ENCODE assay signal across 13 mouse cellular contexts in genomic region chr9:20681546-20682388, GRCm38 (mm10). TPM values are rescaled to one million over a fixed set of nuclear protein-coding genes. Genes with fewer than 3 reads are reported as not detected.
DNase-seq lines count a peak whose midpoint lies in the region; ATAC-seq lines count a peak whose summit lies in the region.
"Had no signal": no experiment of that assay in that cellular context is flagged by ENCODE, and none has a peak within 500 bp of the region (broad histone marks: within the 10 kb centered on the region; RNA-seq: fewer than 3 reads in every experiment).

No protein-coding gene starts in this region.

- H3K9me3 ChIP-seq in embryonic facial prominence, embryonic 13.5 days, result no peaks in the 10 kb centered on the region
- H3K9me3 ChIP-seq in hindbrain, embryonic 13.5 days, result no peaks in the 10 kb centered on the region
- no peaks in the 10 kb centered on the region for H3K9me3 ChIP-seq in midbrain, embryonic 16.5 days (replicated peaks; ENCODE audit: control insufficient read depth, low read length, poor library complexity, severe bottlenecking)
- H3K9me3 ChIP-seq: limb, embryonic 15.5 days; lung, embryonic 15.5 days had no signal

- ATAC-seq in embryonic facial prominence, embryonic 13.5 days (ENCODE audit: insufficient number of reproducible peaks, insufficient read depth, low FRiP score, low TSS enrichment, low read depth), result peak; percentile 62
- peak; percentile 37; the same call in 1 of the 2 replicates for ATAC-seq in hindbrain, embryonic 13.5 days (ENCODE audit: low FRiP score)
- ATAC-seq in midbrain, embryonic 16.5 days, result peak; percentile 34; the same call in 1 of the 2 replicates
- no peak for ATAC-seq in erythroid progenitor cell, adult 5-6 weeks (replicated peaks; ENCODE audit: low FRiP score, poor library complexity, severe bottlenecking)

- peak; percentile 51 for DNase-seq in R1 (ENCODE audit: low read depth, low spot score)
- DNase-seq in right cerebral cortex, postnatal 10 days (ENCODE audit: low spot score in 2 of 2), result no peak
- DNase-seq in frontal cortex, postnatal 36 days (ENCODE audit: low spot score in 2 of 2), result no peak
- DNase-seq: cerebellum, postnatal 36 days; heart, adult 18-20 months; heart, postnatal 10 days; kidney, adult 18-20 months had no signal

- H3K27ac ChIP-seq in embryonic facial prominence, embryonic 13.5 days, result peak overlapping the region; percentile 33; the same call in 1 of the 2 replicates
- H3K27ac ChIP-seq in hindbrain, embryonic 13.5 days, result peak overlapping the region; percentile 63
- H3K27ac ChIP-seq in midbrain, embryonic 16.5 days (ENCODE audit: low read length), result no peak overlapping the region
- H3K27ac ChIP-seq: limb, embryonic 15.5 days; lung, embryonic 15.5 days had no signal

- H3K9ac ChIP-seq in embryonic facial prominence, embryonic 13.5 days, result no peak overlapping the region
- no peak overlapping the region for H3K9ac ChIP-seq in hindbrain, embryonic 13.5 days
- no peak overlapping the region for H3K9ac ChIP-seq in midbrain, embryonic 16.5 days (ENCODE audit: low read depth, low read length)
- H3K9ac ChIP-seq: limb, embryonic 15.5 days; lung, embryonic 15.5 days had no signal

- peaks cover 10% of the 10 kb centered on the region; the same call in 1 of the 2 replicates for H3K4me1 ChIP-seq in embryonic facial prominence, embryonic 13.5 days
- H3K4me1 ChIP-seq in hindbrain, embryonic 13.5 days (replicated peaks), result peaks cover 30% of the 10 kb centered on the region
- peaks cover 2% of the 10 kb centered on the region; the same call in 1 of the 2 replicates for H3K4me1 ChIP-seq in midbrain, embryonic 16.5 days (ENCODE audit: control insufficient read depth, insufficient read depth, low read length)
- H3K4me1 ChIP-seq: limb, embryonic 15.5 days; lung, embryonic 15.5 days had no signal

- 44% methylated on average over 7 of the region's 7 CpGs for WGBS in embryonic facial prominence, embryonic 13.5 days
- 51% methylated on average over 7 of the region's 7 CpGs for WGBS in hindbrain, embryonic 13.5 days
- WGBS in midbrain, embryonic 16.5 days, result 44% methylated on average over 6 of the region's 7 CpGs

- H3K27me3 ChIP-seq in embryonic facial prominence, embryonic 13.5 days, result no peaks in the 10 kb centered on the region; the same call in 1 of the 2 replicates
- H3K27me3 ChIP-seq in hindbrain, embryonic 13.5 days, result no peaks in the 10 kb centered on the region
- H3K27me3 ChIP-seq in midbrain, embryonic 16.5 days (ENCODE audit: control insufficient read depth, insufficient read depth, low read depth, low read length), result no peaks in the 10 kb centered on the region
- H3K27me3 ChIP-seq: limb, embryonic 15.5 days; lung, embryonic 15.5 days had no signal

- no peak overlapping the region for H3K4me2 ChIP-seq in embryonic facial prominence, embryonic 13.5 days
- no peak overlapping the region for H3K4me2 ChIP-seq in hindbrain, embryonic 13.5 days
- no peak overlapping the region for H3K4me2 ChIP-seq in midbrain, embryonic 16.5 days (ENCODE audit: low read length)
- H3K4me2 ChIP-seq: limb, embryonic 15.5 days; lung, embryonic 15.5 days had no signal

- no peaks in the 10 kb centered on the region for H3K36me3 ChIP-seq in embryonic facial prominence, embryonic 13.5 days
- H3K36me3 ChIP-seq in hindbrain, embryonic 13.5 days, result 0 out of 2 replicates have a peak, but pooled peaks cover 2% of the 10 kb centered on the region
- H3K36me3 ChIP-seq in midbrain, embryonic 16.5 days (ENCODE audit: control insufficient read depth, insufficient read depth, low read length), result no peaks in the 10 kb centered on the region
- H3K36me3 ChIP-seq: limb, embryonic 15.5 days; lung, embryonic 15.5 days had no signal

- H3K4me3 ChIP-seq in embryonic facial prominence, embryonic 13.5 days, result no peak overlapping the region
- H3K4me3 ChIP-seq in hindbrain, embryonic 13.5 days, result no peak overlapping the region
- no peak overlapping the region for H3K4me3 ChIP-seq in midbrain, embryonic 16.5 days (ENCODE audit: low read depth, low read length)
- H3K4me3 ChIP-seq: limb, embryonic 15.5 days; lung, embryonic 15.5 days had no signal

RNA-seq across cellular contexts. Expression of gene Pin1, which starts 29.9 kb away (rescaled TPM):
- polyA plus RNA-seq in embryonic facial prominence, embryonic 13.5 days (2015; fragmentation: Nextera tagmentation; extraction: Ambion mirVana), result 48.3 and 52.3 TPM in 2 replicates
- 59.8 and 61.5 TPM in 2 replicates for polyA plus RNA-seq in hindbrain, embryonic 13.5 days (2015; fragmentation: Nextera tagmentation; extraction: Ambion mirVana)
- polyA plus RNA-seq in midbrain, embryonic 16.5 days (2015; fragmentation: Nextera tagmentation; extraction: Ambion mirVana), result 61.0 and 61.6 TPM in 2 replicates
- total RNA-seq in erythroid progenitor cell, adult 5-6 weeks (2015; ENCODE audit: low replicate concordance), result 4.2 and 10.1 TPM in 2 replicates
- total RNA-seq in erythroid progenitor cell, adult 5-6 weeks (2017; ENCODE audit: low replicate concordance), result 6.3 and 8.5 TPM in 2 replicates

RNA-seq across cellular contexts. Expression of gene Fbxl12, which starts 37.2 kb away (rescaled TPM):
- 15.5 and 17.7 TPM in 2 replicates for polyA plus RNA-seq in embryonic facial prominence, embryonic 13.5 days (2015; fragmentation: Nextera tagmentation; extraction: Ambion mirVana)
- polyA plus RNA-seq in hindbrain, embryonic 13.5 days (2015; fragmentation: Nextera tagmentation; extraction: Ambion mirVana), result 18.2 and 19.1 TPM in 2 replicates
- 13.8 and 14.7 TPM in 2 replicates for polyA plus RNA-seq in midbrain, embryonic 16.5 days (2015; fragmentation: Nextera tagmentation; extraction: Ambion mirVana)
- total RNA-seq in erythroid progenitor cell, adult 5-6 weeks (2015; ENCODE audit: low replicate concordance), result 21.3 and 21.8 TPM in 2 replicates
- total RNA-seq in erythroid progenitor cell, adult 5-6 weeks (2017; ENCODE audit: low replicate concordance), result 4.6 and 11.6 TPM in 2 replicates

RNA-seq across cellular contexts. Expression of gene Ubl5, which starts 39.1 kb away (rescaled TPM):
- 394 and 448 TPM in 2 replicates for polyA plus RNA-seq in embryonic facial prominence, embryonic 13.5 days (2015; fragmentation: Nextera tagmentation; extraction: Ambion mirVana)
- polyA plus RNA-seq in hindbrain, embryonic 13.5 days (2015; fragmentation: Nextera tagmentation; extraction: Ambion mirVana), result 500 and 520 TPM in 2 replicates
- 444 and 482 TPM in 2 replicates for polyA plus RNA-seq in midbrain, embryonic 16.5 days (2015; fragmentation: Nextera tagmentation; extraction: Ambion mirVana)
- 158 and 182 TPM in 2 replicates for total RNA-seq in erythroid progenitor cell, adult 5-6 weeks (2015; ENCODE audit: low replicate concordance)
- total RNA-seq in erythroid progenitor cell, adult 5-6 weeks (2017; ENCODE audit: low replicate concordance), result 36.3 and 42.1 TPM in 2 replicates
